Mouse (Mus musculus) CH12.LX (cell line): Measurements from ENCODE around the gene Il1b. TPM values are rescaled to one million over a fixed set of nuclear protein-coding genes. Genes with fewer than 3 reads are reported as not detected.

ENCODE experiments used
- DNase-seq: peaks from one replicate; pipeline ENCODE4 v3.0.0-alpha.2; 2013; ENCODE audit errors: extremely low read depth
- H3K27ac ChIP-seq: 2 replicates; pipeline ENCODE4 v1.5.1; 2012; ENCODE audit warnings: low read depth, mild to moderate bottlenecking, control low read depth, moderate library complexity; ENCODE audit not compliant: insufficient read depth
- H3K27me3 ChIP-seq: replicated peaks from 2 replicates; pipeline ENCODE3; 2012; ENCODE audit warnings: inconsistent platforms
- H3K36me3 ChIP-seq, 2 experiments: replicated peaks in 1 of 2; 2 replicates each; pipeline versions ENCODE3 to v1.6.1; 2012; ENCODE audit warnings: inconsistent platforms in 1 of 2, low read length in 1 of 2, mild to moderate bottlenecking in 1 of 2, mixed read lengths in 1 of 2, moderate library complexity in 1 of 2; ENCODE audit not compliant: control insufficient read depth in 1 of 2, insufficient read depth in 1 of 2
- H3K4me1 ChIP-seq, 2 experiments: 2 replicates each; pipeline ENCODE4 v1.6.1; 2012; ENCODE audit warnings: inconsistent platforms in 1 of 2, moderate library complexity in 1 of 2; ENCODE audit not compliant: insufficient read depth in 2 of 2, control insufficient read depth in 1 of 2
- H3K4me2 ChIP-seq: 2 replicates; pipeline ENCODE4 v1.6.1; 2012; ENCODE audit warnings: low read depth, mild to moderate bottlenecking, control low read depth; ENCODE audit not compliant: poor library complexity, insufficient read depth, severe bottlenecking
- H3K4me3 ChIP-seq, 3 experiments: fragments of 150-350 bp in 1 of 3; sonication (generic) in 1 of 3; replicated peaks in 1 of 3; 2 replicates each; pipeline versions ENCODE3 to v1.5.1; 2011 to 2012; ENCODE audit warnings: low read depth in 2 of 3, low read length in 2 of 3, mild to moderate bottlenecking in 2 of 3, moderate library complexity in 2 of 3, control low read depth in 1 of 3, improper control_type of control experiment in 1 of 3, inconsistent platforms in 1 of 3, mixed read lengths in 1 of 3; ENCODE audit not compliant: poor library complexity in 1 of 3
- H3K79me2 ChIP-seq: replicated peaks from 2 replicates; pipeline ENCODE4 v1.6.1; 2012; ENCODE audit warnings: mild to moderate bottlenecking, moderate library complexity; ENCODE audit not compliant: control insufficient read depth, poor library complexity, insufficient read depth, severe bottlenecking; ENCODE audit errors: extremely low read depth
- H3K9ac ChIP-seq: 2 replicates; pipeline ENCODE4 v1.6.1; 2012; ENCODE audit warnings: low read depth, mild to moderate bottlenecking, control low read depth, moderate library complexity; ENCODE audit not compliant: insufficient read depth
- H3K9me3 ChIP-seq: replicated peaks from 2 replicates; pipeline ENCODE3; 2012; ENCODE audit warnings: low read length, inconsistent platforms, mixed read lengths
- BHLHE40 ChIP-seq: IDR thresholded peaks from 2 replicates; pipeline ENCODE4 v1.6.1; 2011; ENCODE audit warnings: mild to moderate bottlenecking, low read depth, low read length, improper control_type of control experiment
- CHD2 ChIP-seq: IDR thresholded peaks from 2 replicates; pipeline ENCODE4 v1.6.1; 2011; ENCODE audit warnings: low read length, improper control_type of control experiment
- CTCF ChIP-seq, 2 experiments: IDR thresholded peaks in 1 of 2; conservative IDR thresholded peaks in 1 of 2; 2 replicates each; pipeline ENCODE4 v1.5.1; 2011 to 2012; ENCODE audit warnings: low read depth in 2 of 2, low read length in 2 of 2, improper control_type of control experiment in 1 of 2, inconsistent platforms in 1 of 2, mild to moderate bottlenecking in 1 of 2, moderate library complexity in 1 of 2
- E2F4 ChIP-seq: IDR thresholded peaks from 2 replicates; pipeline ENCODE4 v1.6.1; 2011; ENCODE audit warnings: low read depth, low read length, improper control_type of control experiment; ENCODE audit not compliant: insufficient replicate concordance
- ELF1 ChIP-seq: IDR thresholded peaks from 2 replicates; pipeline ENCODE4 v1.6.1; 2014; ENCODE audit warnings: low read depth, mild to moderate bottlenecking, inconsistent platforms, low read length, improper control_type of control experiment
- ETS1 ChIP-seq: conservative IDR thresholded peaks from 2 replicates; pipeline ENCODE4 v1.6.1; 2012; ENCODE audit warnings: low read depth, mild to moderate bottlenecking, inconsistent platforms, low read length, improper control_type of control experiment, moderate library complexity
- GABPA ChIP-seq: IDR thresholded peaks from 2 replicates; pipeline ENCODE4 v1.6.1; 2012; ENCODE audit warnings: low read depth, low read length, improper control_type of control experiment, inconsistent platforms; ENCODE audit not compliant: insufficient replicate concordance
- HCFC1 ChIP-seq: IDR thresholded peaks from 2 replicates; pipeline ENCODE4 v1.6.1; 2012; ENCODE audit warnings: low read depth, mild to moderate bottlenecking, inconsistent platforms, low read length, improper control_type of control experiment
- IRF4 ChIP-seq: IDR thresholded peaks from 2 replicates; pipeline ENCODE4 v1.6.1; 2014; ENCODE audit warnings: low read depth, mild to moderate bottlenecking, inconsistent platforms, low read length, improper control_type of control experiment
- MAX ChIP-seq: IDR thresholded peaks from 2 replicates; pipeline ENCODE4 v1.6.1; 2011; ENCODE audit warnings: low read length, improper control_type of control experiment
- MEF2A ChIP-seq: IDR thresholded peaks from 2 replicates; pipeline ENCODE4 v1.6.1; 2014; ENCODE audit warnings: low read depth, mild to moderate bottlenecking, inconsistent platforms, low read length, improper control_type of control experiment, borderline replicate concordance
- MXI1 ChIP-seq: IDR thresholded peaks from 2 replicates; pipeline ENCODE4 v1.6.1; 2011; ENCODE audit warnings: mild to moderate bottlenecking, low read depth, low read length, improper control_type of control experiment
- NELFE ChIP-seq: IDR thresholded peaks from 2 replicates; pipeline ENCODE4 v1.6.1; 2011; ENCODE audit warnings: low read depth, low read length, improper control_type of control experiment
- NRF1 ChIP-seq: IDR thresholded peaks from 2 replicates; pipeline ENCODE4 v1.6.1; 2014; ENCODE audit warnings: low read depth, mild to moderate bottlenecking, inconsistent platforms, low read length, improper control_type of control experiment, moderate library complexity
- PAX5 ChIP-seq: IDR thresholded peaks from 2 replicates; pipeline ENCODE4 v1.6.1; 2012; ENCODE audit warnings: low read length, inconsistent platforms, mixed read lengths
- POLR2AphosphoS2 ChIP-seq: IDR thresholded peaks from 2 replicates; pipeline ENCODE4 v1.6.1; 2011; ENCODE audit warnings: low read depth, low read length, improper control_type of control experiment
- RAD21 ChIP-seq: IDR thresholded peaks from 2 replicates; pipeline ENCODE4 v1.6.1; 2011; ENCODE audit warnings: low read depth, mild to moderate bottlenecking, low read length, improper control_type of control experiment, moderate library complexity
- RCOR1 ChIP-seq: conservative IDR thresholded peaks from 2 replicates; pipeline ENCODE4 v1.6.1; 2012; ENCODE audit warnings: low read depth, mild to moderate bottlenecking, inconsistent platforms, low read length, improper control_type of control experiment
- SMC3 ChIP-seq: IDR thresholded peaks from 2 replicates; pipeline ENCODE4 v1.6.1; 2011; ENCODE audit warnings: low read depth, low read length, improper control_type of control experiment
- TBP ChIP-seq: conservative IDR thresholded peaks from 2 replicates; pipeline ENCODE4 v1.6.1; 2011; ENCODE audit warnings: low read depth, low read length, improper control_type of control experiment
- TCF12 ChIP-seq: IDR thresholded peaks from 2 replicates; pipeline ENCODE4 v1.6.1; 2014; ENCODE audit warnings: low read depth, mild to moderate bottlenecking, inconsistent platforms, low read length, improper control_type of control experiment
- ZC3H11A ChIP-seq: IDR thresholded peaks from 2 replicates; pipeline ENCODE4 v1.6.1; 2012; ENCODE audit warnings: low read depth, mild to moderate bottlenecking, inconsistent platforms, low read length, improper control_type of control experiment
- ZMIZ1 ChIP-seq: IDR thresholded peaks from 2 replicates; pipeline ENCODE4 v1.6.1; 2012; ENCODE audit warnings: low read depth, mild to moderate bottlenecking, inconsistent platforms, low read length, improper control_type of control experiment
- dilution Hi-C: fragments of 300-500 bp; cut with MboI; formaldehyde crosslinking; loops from 2 replicates; pipeline ENCODE4 v1.14.3; 2020; ENCODE audit warnings: low sequenced_read_pairs; ENCODE audit not compliant: extremely low pct_unique_long_range_greater_than_20kb, extremely low pct_ligation_motif_present
- in situ Hi-C: fragments of 300-500 bp; cut with MboI; formaldehyde crosslinking; loops from 3 replicates; pipeline ENCODE4 v1.14.3; 2019; ENCODE audit warnings: low sequenced_read_pairs, low pct_ligation_motif_present, low pct_unique_long_range_greater_than_20kb, mixed read lengths
- polyA plus RNA-seq: library from polyadenylated mRNA; unstranded; fragments of >175 nt; gene quantifications from 2 replicates; pipeline ENCODE4 v1.2.1, GENCODE M21; 2012; ENCODE audit warnings: low read depth; ENCODE audit not compliant: insufficient read length
- total RNA-seq, 2 experiments: library from RNA; depleted of rRNA; stranded (reverse); fragments of 300-350 nt in 1 of 2; fragments of >200 nt in 1 of 2; gene quantifications; 2 replicates each; pipeline ENCODE4 v1.2.3; 2012 to 2014

Il1b gene
- total and polyA plus RNA-seq, 3 experiments: 0.23 to 0.44 TPM; not detected in 1

GRCm38 (mm10) chr2:129407596-129407995 lies 36.7 kb upstream of the Il1b start:
- DNase-seq: no peak
- H3K4me2 ChIP-seq: no peak overlapping the region
- TF ChIP-seq POLR2AphosphoS2 (no peak), ETS1 (no peak), TBP (no peak), HCFC1 (no peak), ZC3H11A (no peak), NELFE (no peak), TCF12 (no peak), IRF4 (no peak), MAX (no peak), ELF1 (no peak), BHLHE40 (no peak)
- TF ChIP-seq, all 38 proteins: peak for 0
- Histone ChIP-seq H3K9me3 (no peaks in the 10 kb centered on the region), H3K9ac (no peak overlapping the region), H3K36me3 (no peaks in the 10 kb centered on the region), H3K4me1 (peaks cover 0 to 26% of the 10 kb centered on the region in 2 experiments; a peak in 2 of 4 replicates), H3K4me3 (no peak overlapping the region), H3K27me3 (no peaks in the 10 kb centered on the region), H3K27ac (no peak overlapping the region), H3K79me2 (no peaks in the 10 kb centered on the region)
- dilution Hi-C loops: no loop called here
- in situ Hi-C loops: loop anchor here (5.0 kb wide), 1 partner anchor 105 kb away; no protein-coding TSS in a partner anchor

GRCm38 (mm10) chr2:129406508-129406907 lies 35.6 kb upstream of the Il1b start:
- Histone ChIP-seq H3K27me3 (no peaks in the 10 kb centered on the region), H3K4me1 (peaks cover 0 to 23% of the 10 kb centered on the region in 2 experiments; a peak in 2 of 4 replicates), H3K9me3 (no peaks in the 10 kb centered on the region), H3K4me2 (no peak overlapping the region), H3K79me2 (no peaks in the 10 kb centered on the region), H3K36me3 (no peaks in the 10 kb centered on the region), H3K27ac (no peak overlapping the region), H3K4me3 (no peak overlapping the region), H3K9ac (no peak overlapping the region)
- in situ Hi-C loops: loop anchor here (5.0 kb wide), 1 partner anchor 104 kb away; no protein-coding TSS in a partner anchor
- dilution Hi-C loops: no loop called here
- TF ChIP-seq RAD21 (peak; percentile 17), PAX5 (no peak), NELFE (no peak), RCOR1 (no peak), ZMIZ1 (no peak), SMC3 (0 out of 2 replicates have a peak, but pooled peaks have one; percentile 21), CTCF (conservative IDR thresholded peaks at IDR 0.05 in 1 of 2, IDR thresholded peaks at IDR 0.05 in 1 of 2; ENCODE audit: low read depth in 2 of 2, low read length in 2 of 2) (peak; percentile 47 to 49), MEF2A (no peak), NRF1 (no peak), GABPA (no peak), IRF4 (no peak), TCF12 (no peak), CHD2 (no peak), E2F4 (no peak), MXI1 (no peak)
- DNase-seq: no peak
